Mouse (Mus musculus) heart, adult 2 months (tissue): ENCODE data around the gene Tex46. TPM values are rescaled to one million over a fixed set of nuclear protein-coding genes. Genes with fewer than 3 reads are reported as not detected.
A peak's percentile ranks its signal among the peaks of the same experiment; 100 is the strongest.

Source experiments
- DNase-seq, 2 experiments: peaks; one replicate each; pipeline ENCODE4 v3.0.0; 2021
- H3K27ac ChIP-seq: fragments of 200-600 bp; 2 replicates; pipeline ENCODE4 v1.8.1; 2022
- H3K27me3 ChIP-seq: fragments of 200-500 bp; 2 replicates; pipeline ENCODE4 v1.6.1; 2012; ENCODE audit warnings: mild to moderate bottlenecking, low read length, inconsistent platforms, mixed read lengths; ENCODE audit not compliant: control insufficient read depth, insufficient read depth
- H3K36me3 ChIP-seq: fragments of 200-500 bp; 2 replicates; pipeline ENCODE4 v1.6.1; 2012; ENCODE audit warnings: low read length, inconsistent platforms; ENCODE audit not compliant: control insufficient read depth, insufficient read depth
- H3K4me1 ChIP-seq: fragments of 200-500 bp; 2 replicates; pipeline ENCODE4 v1.6.1; 2011; ENCODE audit warnings: low read length; ENCODE audit not compliant: control insufficient read depth, insufficient read depth
- H3K4me3 ChIP-seq: fragments of 200-600 bp; 2 replicates; pipeline ENCODE4 v1.8.1; 2022
- H3K79me2 ChIP-seq: fragments of 200-500 bp; replicated peaks from 2 replicates; pipeline ENCODE4 v1.6.1; 2012; ENCODE audit warnings: mild to moderate bottlenecking, inconsistent platforms, low read length, moderate library complexity, mixed read lengths; ENCODE audit not compliant: control insufficient read depth, insufficient read depth
- H3K9ac ChIP-seq: fragments of 200-500 bp; 2 replicates; pipeline ENCODE4 v1.6.1; 2012; ENCODE audit warnings: low read depth, mild to moderate bottlenecking, control low read depth, inconsistent platforms, low read length, mixed read lengths
- CTCF ChIP-seq: fragments of 200-600 bp; IDR thresholded peaks from 2 replicates; pipeline ENCODE4 v1.8.1; 2022; ENCODE audit warnings: antibody characterized with exemption, mild to moderate bottlenecking, moderate library complexity
- EP300 ChIP-seq: fragments of 200-500 bp; IDR thresholded peaks from 2 replicates; pipeline ENCODE4 v1.6.1; 2011; ENCODE audit warnings: low read depth, low read length, control low read depth; ENCODE audit not compliant: insufficient read depth
- POLR2A ChIP-seq: fragments of 200-500 bp; IDR thresholded peaks from 2 replicates; pipeline ENCODE4 v1.6.1; 2011; ENCODE audit warnings: mild to moderate bottlenecking, low read depth, low read length, control low read depth; ENCODE audit not compliant: insufficient read depth
- WGBS: fragments of 180-500 bp; shearing (Covaris S2); methylation state at CpG from one replicate; pipeline ENCODE4 v1.1.7; 2018; 5-methylcytosine and 5-hydroxymethylcytosine counted together
- intact Hi-C: fragments of 180-260 bp; cut with DNase I; formaldehyde crosslinking; loops from one replicate; pipeline ENCODE4 v1.15.1; 2025
- long read RNA-seq: library from polyadenylated mRNA; stranded (forward); transcript quantifications from one replicate; pipeline ENCODE4 v2.0.0, GENCODE M21; 2021
- polyA plus RNA-seq: library from polyadenylated mRNA; depleted of rRNA; stranded (reverse); fragments of >200 nt; gene quantifications from 2 replicates; pipeline ENCODE4 v1.2.3, GENCODE M21; 2012; rRNA removed
- total RNA-seq, 2 experiments: library from RNA; stranded (reverse); gene quantifications; 2 replicates each; pipeline ENCODE4 v1.2.3; 2021

Gene Tex46
- total RNA-seq (not detected), polyA plus RNA-seq (not detected in 2 replicates)
- long read RNA-seq, result 0 reads

DNA sequence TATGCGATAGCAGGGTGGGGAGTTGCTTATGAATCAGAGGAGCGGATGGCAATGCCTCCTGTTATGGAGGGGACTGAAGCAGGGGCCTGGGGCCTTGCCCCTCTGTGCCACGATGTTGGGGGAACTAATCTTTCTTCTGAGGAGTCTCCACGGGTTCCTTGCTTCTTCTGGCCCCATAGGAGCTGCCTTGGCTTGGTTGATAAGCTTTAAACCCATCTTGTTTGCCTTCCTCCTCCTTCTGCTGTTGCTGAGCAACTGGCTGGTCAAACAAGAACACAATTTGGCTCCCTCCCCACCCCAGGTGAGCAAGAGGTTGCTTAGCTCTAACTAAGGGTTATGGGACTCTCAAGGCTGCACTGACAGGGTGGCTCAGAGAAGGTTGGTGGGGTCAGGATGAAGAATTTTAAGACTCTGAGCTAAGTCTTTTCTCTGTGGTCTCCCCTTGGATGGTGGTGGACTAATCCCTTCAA is at the start of gene Tex46:
Gene Tex46 (plus strand): TSS at position 51 of the 470 bp plus-strand sequence.
- 58% methylated on average over 4 of the region's 4 CpGs for WGBS
- no peak within 1 kb of the TSS for H3K4me3 ChIP-seq
- TF ChIP-seq EP300 (no peak), CTCF (no peak), POLR2A (no peak)
- intact Hi-C loops, result no loop called here
- no peaks in the 10 kb centered on the region for H3K79me2 ChIP-seq
- no peak for DNase-seq
- no peak within 1 kb of the TSS for H3K27ac ChIP-seq
- H3K9ac ChIP-seq, result no peak within 1 kb of the TSS
- no peaks in the 10 kb centered on the region for H3K27me3 ChIP-seq
- H3K4me1 ChIP-seq, result no peaks in the 10 kb centered on the region
- no peaks in the 10 kb centered on the region for H3K36me3 ChIP-seq

DNA sequence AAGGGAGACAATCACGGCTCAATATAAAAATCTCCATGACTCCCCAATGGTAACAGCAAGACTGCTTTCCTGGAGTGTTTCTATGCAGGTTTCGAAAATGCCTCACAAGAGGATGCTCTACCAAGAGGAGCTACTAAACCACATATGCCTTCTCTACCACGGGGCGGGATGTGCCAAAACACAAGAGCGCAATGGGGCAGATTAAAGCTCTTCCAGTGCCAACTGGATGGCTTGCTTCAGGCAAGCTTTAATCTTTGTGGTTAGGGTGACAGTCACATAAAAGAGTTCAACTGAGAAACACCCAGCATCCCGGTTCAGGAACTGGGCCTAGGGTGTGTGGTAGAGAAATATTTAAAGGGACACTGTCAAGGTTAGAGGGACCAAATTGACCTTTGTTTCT is 47.5 kb upstream of the Tex46 start:
- Histone ChIP-seq H3K4me3 (no peak overlapping the region), H3K79me2 (no peaks in the 10 kb centered on the region), H3K27ac (no peak overlapping the region), H3K4me1 (no peaks in the 10 kb centered on the region), H3K36me3 (peaks cover 12% of the 10 kb centered on the region), H3K9ac (no peak overlapping the region), H3K27me3 (no peaks in the 10 kb centered on the region)
- intact Hi-C loops, result no loop called here
- DNase-seq, result no peak
- WGBS, result 78% methylated on average over 6 of the region's 6 CpGs
- TF ChIP-seq POLR2A (no peak), EP300 (no peak), CTCF (no peak)

DNA sequence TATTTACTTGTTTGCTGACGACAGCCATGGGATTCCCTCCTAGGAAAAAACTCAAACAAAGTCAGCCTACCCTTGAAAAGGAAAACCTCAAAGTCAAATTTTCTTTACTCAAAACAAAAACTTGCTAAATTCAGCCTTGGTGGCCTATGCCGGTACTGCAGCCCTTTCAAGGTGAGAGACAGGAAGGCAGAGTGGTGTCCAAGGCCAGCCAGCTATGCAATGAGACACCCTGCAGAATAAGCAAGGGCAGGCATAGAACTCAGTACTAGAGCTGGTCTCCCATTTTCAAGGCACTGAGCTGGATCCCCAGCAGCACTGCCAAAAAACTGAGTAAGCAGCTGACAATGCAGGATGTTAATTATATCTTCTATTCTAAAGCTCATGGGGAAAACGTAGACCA is 41.6 kb upstream of the Tex46 start:
- Histone ChIP-seq H3K4me1 (no peaks in the 10 kb centered on the region; the same call in 1 of the 2 replicates), H3K36me3 (peaks cover 8% of the 10 kb centered on the region), H3K27ac (no peak overlapping the region), H3K79me2 (no peaks in the 10 kb centered on the region), H3K4me3 (no peak overlapping the region), H3K27me3 (no peaks in the 10 kb centered on the region), H3K9ac (no peak overlapping the region)
- TF ChIP-seq EP300 (no peak), CTCF (peak; percentile 53), POLR2A (no peak)
- intact Hi-C loops, result no loop called here
- no peak for DNase-seq
- 69% methylated on average over 3 of the region's 3 CpGs for WGBS

DNA sequence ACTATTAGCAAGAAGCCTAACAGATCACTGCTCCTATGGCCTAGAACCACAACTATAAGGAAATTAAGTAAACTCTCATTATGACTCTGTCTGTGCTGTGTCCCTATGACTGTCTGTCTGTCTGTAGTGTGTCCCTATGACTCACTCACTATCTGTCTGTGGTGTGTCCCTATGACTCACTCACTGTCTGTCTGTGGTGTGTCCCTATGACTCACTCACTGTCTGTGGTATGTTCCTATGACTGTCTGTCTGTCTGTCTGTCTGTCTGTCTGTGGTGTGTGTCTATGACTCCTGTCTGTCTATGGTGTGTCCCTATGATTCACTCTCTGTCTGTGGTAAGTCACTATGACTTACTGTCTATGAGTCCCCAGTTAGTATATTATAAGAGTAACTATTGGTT is 40.2 kb upstream of the Tex46 start:
- DNase-seq, result no peak
- Histone ChIP-seq H3K27ac (no peak overlapping the region), H3K4me1 (no peaks in the 10 kb centered on the region; the same call in 1 of the 2 replicates), H3K79me2 (0 out of 2 replicates have a peak, but pooled peaks cover 1% of the 10 kb centered on the region), H3K9ac (no peak overlapping the region), H3K27me3 (no peaks in the 10 kb centered on the region), H3K36me3 (peaks cover 13% of the 10 kb centered on the region), H3K4me3 (no peak overlapping the region)
- TF ChIP-seq EP300 (no peak), POLR2A (no peak), CTCF (no peak)
- intact Hi-C loops, result no loop called here

DNA sequence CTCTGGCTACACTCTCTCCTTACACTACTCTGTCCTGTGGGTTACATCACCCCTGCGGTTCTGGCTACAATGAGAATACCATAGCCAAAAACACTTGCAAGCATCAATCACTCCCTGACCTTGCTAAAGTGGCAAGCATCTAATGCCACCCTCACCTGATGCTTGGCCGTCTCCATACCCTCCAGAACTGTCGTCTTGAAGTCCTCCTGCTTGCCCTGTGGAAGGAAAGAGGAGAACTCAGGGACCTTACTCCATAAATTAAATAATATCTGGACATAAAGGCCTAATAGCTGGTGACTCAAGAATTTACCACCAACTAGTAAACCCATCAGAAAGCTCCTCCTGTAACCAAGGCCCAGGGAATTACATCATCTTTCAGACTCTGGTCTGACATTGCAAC is 28.4 kb upstream of the Tex46 start:
- DNase-seq, result no peak
- Histone ChIP-seq H3K27ac (no peak overlapping the region), H3K9ac (no peak overlapping the region), H3K79me2 (peaks cover 1% of the 10 kb centered on the region; the same call in 1 of the 2 replicates), H3K36me3 (peaks cover 11% of the 10 kb centered on the region), H3K27me3 (no peaks in the 10 kb centered on the region), H3K4me1 (peaks cover 17% of the 10 kb centered on the region), H3K4me3 (no peak overlapping the region)
- WGBS, result 75% methylated on average over 3 of the region's 3 CpGs
- intact Hi-C loops, result no loop called here
- TF ChIP-seq POLR2A (no peak), EP300 (no peak), CTCF (no peak)

DNA sequence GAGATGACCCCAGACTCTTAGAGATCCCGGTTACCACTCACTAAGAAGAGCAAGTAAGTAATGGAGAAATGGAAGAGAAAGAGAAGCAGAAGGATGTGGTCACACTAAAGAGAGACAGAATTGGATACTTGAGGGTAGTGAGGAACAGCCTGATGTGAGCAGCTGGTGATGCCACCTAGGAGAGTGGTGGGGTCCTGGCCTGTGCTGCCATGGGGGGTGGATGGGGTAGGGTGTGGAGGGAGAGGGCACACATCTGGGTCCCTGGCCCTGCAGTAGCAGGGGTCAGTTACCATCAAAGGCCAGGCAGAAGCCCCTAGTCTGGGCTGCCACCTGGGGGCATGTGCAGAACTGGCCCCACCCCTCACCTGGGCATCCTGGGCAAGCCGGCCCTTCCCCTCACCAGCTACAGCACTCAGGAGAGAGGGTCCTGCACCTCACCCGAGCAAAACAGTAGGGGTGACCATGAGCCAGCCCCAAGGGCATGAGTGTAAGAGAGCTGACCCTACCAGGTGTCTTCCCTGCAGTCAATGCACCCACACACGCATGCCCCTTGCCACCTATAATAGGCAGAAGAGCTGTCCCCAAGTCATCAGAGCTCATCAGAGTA is 22.9 kb upstream of the Tex46 start:
- H3K36me3 ChIP-seq, result peaks cover 6% of the 10 kb centered on the region
- intact Hi-C loops, result no loop called here
- TF ChIP-seq EP300, result no peak
- WGBS, result 86% methylated on average over 4 of the region's 4 CpGs
- H3K27me3 ChIP-seq, result no peaks in the 10 kb centered on the region
- H3K9ac ChIP-seq, result no peak overlapping the region
- H3K4me3 ChIP-seq, result no peak overlapping the region
- no peak for DNase-seq
- H3K79me2 ChIP-seq, result peaks cover 8% of the 10 kb centered on the region
- peaks cover 8% of the 10 kb centered on the region for H3K4me1 ChIP-seq
- no peak overlapping the region for H3K27ac ChIP-seq
